Mouse (Mus musculus): Measurements from ENCODE around the gene Calm1.
A peak's percentile ranks its signal among the peaks of the same experiment; 100 is the strongest.

Calm1 gene

DNA sequence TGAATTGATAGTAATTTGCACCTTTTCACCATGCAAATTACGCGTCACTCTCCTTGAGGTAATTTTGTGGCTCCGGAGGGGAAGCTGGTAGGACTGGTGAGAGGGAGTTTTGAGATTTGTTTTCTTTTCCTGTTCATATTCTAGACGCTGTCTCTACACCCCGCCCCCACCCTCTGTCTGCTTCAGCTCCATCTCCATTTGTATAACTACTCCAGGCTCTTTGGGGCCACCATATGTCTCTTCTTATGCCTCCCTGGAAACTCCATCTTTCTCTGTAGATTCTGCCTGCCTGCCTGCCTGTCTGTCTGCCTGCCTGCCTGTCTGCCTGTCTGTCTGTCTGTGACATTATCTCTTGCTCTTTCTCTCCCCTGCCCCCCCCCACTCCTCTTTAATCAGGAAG, 26.8 kb downstream of the Calm1 start:
- no peak for DNase-seq

DNA sequence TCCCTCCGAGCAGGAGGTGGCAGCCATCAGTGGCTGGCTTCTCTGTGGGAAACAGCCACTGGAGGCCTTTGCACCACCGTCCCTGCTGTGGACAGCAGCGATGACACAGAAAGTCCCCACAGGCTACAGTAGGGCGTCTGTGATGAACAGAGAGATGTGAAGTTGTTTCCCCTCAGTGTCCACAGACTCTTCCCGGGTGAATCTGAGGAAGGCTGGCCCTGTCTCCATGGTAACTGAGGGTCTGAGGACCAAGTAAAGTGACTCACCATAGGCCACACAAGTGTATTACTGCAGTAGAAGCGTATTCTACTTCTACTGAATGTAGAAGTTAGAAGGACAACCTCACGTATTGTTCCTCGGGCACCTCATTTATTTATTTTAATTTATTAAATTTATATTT, 27.4 kb downstream of the Calm1 start:
- DNase-seq, result no peak

DNA sequence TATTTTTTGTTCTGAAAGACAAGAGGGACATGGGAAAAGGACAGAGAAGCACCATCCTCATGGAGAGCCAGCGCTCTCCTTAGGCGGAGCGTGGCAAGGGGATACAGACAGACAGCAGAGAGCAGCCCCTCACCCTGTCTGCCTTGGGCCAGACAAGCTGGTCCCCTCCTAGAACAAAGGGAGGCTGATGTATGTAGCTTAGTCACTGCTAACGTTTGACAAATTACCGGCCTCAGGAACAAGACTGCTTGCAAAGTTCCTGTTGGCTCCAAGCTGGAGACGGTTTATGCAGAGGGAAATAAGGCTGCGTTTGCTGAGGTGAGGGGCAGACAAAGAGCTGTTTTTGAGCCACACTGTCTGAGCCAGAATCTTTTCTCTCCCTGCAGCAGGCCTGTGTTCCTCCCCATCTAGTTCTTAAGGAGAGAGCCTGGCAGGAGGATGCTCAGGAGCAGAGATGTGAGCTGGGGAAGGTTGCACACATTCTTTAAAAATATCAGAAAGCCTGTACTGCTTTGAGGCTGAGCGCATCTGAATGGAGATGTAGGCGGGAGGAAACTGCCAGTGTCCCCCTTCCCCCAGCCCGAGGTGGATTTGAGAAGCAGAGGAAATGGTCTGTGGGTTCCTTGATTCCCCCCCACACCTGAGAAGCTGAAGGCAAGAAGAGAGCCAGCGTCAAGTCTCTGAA, 28.9 kb downstream of the Calm1 start:
- DNase-seq, result no peak

DNA sequence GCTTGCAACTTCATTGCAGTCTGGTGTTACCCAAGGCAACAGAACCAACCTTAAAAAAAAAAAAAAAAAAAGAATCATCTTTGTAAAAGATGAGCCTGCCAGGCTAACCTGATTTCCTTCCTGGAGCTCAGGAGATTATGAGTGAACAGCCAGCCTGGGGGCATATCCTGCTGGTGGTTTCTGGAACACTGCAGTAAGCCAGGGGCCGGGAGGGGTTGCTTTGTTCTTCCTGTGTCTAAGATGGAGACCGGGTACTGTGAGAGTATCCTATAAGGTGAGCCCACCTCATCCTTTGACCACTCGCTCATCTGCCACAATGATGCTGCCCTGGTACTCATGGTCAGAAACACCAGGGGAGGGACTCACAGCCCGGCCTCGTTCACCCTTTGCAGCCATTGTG, 35.0 kb downstream of the Calm1 start:
- no peak for DNase-seq

DNA sequence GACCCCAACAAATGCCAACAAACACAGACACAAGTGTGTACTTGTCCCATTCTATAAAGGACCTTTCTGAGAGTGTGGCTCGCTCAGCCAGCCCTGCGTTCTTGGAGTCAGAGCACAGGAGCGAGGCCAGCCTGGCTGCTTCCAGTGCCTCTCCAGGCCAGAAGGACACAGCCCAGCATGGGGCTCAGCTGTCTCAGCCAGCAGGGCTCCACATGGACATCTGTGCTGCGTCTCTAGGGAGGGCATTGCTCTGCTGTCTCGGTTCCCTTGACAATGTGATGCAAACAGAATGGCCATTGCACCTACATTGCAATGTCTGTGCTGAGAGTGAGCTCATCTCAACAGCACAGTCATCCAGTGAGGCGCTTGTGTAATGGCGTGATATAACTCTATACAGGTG, 35.7 kb downstream of the Calm1 start:
- DNase-seq, result no peak

DNA sequence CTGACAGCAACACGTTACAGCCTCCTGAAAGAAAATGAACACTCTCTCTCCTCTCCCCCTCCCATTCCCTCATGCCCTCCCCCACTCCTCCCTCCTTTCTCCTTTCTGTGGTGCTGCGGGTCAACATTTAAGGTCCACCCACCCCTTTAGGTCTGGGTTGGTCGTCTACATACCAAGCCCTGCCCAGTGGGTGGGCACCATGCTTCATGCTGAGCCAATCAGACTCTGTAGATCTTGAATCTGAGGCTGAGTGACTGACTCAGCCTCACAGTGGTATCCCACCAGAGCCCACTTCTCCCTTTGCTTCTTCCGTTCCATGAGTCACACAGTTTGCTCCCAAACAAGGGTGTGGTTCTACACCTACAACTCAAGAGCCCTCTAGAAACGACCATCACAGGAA, 36.2 kb downstream of the Calm1 start:
- DNase-seq, result no peak

DNA sequence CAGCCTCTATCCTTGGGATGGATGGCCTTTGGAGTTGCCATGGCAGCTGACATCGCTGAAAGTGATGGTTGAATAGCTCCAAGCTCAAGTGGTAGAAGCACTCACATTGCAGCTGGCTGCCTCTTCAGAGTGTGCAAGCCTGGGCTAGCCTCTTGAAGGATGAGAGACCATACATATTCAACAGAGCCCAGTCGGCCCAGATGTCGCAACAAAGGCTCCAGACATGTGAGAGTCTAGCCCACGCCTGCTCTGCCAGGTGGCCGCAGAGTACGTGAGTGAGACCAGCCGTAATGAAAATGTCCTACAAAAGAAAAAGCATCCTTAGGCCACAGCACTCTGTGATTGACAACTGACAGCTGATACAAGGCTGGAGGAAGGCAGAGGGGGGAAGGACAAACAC, 40.2 kb downstream of the Calm1 start:
- DNase-seq, result no peak

DNA sequence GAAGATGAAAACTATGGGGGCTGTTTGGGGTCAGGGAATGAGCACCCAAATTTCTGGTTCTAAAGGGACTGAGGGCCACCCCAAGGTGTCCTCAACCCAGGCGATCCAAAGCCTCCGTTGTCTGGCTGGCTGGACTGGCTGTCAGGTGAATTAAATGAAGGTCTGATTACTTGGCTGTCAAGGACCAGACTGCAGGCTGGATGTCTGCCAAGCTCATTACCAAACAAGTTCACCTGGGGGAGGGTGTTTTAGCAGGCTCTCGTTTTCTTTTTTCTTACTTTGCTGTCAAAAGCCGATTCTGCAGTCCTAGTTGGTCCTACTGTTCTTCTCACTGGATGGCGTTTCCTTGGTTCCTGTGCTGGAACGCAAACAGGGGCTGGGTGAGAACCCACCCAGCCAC, 40.6 kb downstream of the Calm1 start:
- DNase-seq, result no peak

DNA sequence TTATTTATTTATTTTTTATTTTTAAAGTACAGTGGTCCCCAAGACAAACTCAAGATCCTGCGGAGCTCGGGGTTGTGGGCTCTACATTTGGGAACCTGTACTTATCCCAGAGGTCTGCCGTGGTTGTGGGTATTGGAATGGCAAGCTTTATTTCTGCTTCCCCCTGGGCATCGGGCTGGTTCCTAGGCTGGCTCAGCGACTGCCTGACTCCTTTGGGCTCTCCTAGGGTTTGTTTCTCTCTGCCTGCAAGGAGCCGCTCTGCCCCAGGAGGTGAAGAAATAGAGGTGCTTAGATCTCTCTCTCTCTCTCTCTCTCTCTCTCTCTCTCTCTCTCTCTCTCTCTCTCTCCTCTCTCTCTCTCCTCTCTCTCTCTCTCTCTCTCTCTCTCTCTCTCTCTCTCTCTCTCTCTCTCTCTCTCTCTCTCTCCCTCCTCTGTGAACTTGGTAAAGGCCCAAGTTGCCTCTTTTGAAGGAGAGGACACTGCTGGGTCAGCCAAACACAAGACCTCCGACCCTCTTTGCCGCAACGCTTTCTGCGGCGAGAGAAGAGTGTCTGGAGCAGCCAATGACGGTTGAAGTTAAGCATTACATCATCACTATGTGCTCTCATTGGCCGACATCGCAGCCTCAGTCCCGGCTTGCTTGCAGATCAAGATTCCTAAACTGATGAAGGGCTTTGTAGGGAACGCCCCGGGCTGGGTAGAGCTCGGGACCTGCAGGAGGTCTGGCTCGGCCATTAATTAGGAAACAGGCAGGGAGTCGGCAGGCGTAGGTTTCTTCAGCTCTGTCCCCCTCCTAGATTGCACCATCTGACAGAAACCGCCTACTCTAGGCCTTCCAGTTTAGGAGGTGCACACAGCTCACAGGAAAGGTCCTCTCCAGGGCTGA, 42.9 kb downstream of the Calm1 start:
- DNase-seq, result peak; percentile 66

DNA sequence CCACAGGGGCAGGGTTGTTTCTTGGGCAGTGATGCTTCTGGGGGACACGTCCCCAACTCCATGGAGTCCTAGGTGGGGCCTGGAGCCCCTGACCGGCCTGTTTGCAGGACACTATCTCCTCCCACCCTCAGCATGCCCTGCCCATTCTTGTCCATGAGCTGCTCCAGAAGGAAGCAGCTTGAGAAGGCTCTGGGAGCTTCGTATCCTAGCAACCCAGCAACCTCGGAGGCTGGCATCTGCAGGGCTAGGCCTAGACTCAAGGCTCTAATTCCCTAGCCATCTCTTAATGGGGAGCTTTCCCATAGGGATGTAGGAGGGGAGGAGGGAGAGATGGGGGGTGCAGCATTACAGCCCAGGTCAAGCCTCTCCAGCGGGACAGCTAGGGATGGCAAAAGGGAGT, 45.3 kb downstream of the Calm1 start:
- peak; percentile 55 for DNase-seq

DNA sequence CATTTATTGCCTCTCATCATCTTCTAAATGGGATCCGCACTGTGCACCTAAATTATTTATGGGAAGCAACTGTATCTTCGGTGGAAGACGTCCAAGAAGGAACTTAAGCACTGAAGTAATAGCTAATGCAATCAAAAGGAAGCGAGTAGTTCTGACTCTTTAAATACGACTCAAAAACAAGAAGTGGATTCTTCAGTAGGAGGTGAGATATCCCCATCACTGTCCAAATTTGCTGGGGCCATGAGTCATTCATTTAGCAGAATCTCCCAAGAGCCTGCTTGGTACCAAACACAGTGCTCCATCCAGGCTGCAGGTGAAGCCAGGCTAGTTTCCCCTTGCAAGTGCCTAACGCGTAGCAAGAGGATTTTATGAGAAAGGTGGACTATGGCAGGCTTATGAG, 49.9 kb downstream of the Calm1 start:
- no peak for DNase-seq

DNA sequence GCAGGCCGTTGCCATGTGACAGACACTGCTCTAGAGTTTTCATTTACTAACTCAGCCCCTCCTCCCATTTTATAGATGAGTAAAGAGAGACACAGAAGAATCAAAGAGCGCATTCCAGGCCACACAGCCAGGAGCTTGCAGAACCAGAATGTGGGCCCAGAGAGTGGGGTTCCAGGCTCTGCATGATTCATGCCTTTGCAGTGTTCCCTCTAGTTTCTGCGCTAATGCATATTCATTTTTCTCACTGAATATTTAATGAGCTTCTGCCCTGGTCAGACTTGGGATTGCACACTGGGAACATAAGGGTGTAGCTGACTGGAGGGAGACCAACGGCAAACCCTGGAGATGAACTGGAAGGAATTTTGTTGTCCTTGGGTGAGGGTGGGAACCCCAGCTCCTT, 55.2 kb downstream of the Calm1 start:
- DNase-seq, result no peak

DNA sequence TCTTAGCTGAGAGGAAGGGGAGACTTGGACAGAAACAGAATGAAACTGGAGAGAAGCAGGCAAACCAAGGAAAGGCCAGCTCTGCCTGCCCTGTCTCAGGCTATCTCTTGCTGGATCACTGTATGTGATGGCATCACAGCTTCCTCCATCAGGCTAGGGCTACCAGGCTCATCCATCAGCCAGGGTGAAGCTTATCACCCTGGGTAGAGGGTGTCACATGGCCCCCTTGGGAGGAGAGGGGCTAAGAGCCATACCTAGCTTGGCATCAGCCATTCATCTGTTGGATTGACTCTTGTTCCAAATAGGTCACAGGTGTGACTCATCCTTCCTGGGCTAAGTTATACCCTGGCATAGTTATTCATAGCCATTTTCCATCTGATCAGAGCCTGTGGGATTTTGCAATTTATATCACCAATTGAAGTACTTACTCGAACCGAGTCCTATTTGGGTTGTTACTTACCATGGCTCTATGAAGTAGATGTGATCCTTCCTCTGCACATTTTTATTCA, 56.3 kb downstream of the Calm1 start:
- no peak for DNase-seq

DNA sequence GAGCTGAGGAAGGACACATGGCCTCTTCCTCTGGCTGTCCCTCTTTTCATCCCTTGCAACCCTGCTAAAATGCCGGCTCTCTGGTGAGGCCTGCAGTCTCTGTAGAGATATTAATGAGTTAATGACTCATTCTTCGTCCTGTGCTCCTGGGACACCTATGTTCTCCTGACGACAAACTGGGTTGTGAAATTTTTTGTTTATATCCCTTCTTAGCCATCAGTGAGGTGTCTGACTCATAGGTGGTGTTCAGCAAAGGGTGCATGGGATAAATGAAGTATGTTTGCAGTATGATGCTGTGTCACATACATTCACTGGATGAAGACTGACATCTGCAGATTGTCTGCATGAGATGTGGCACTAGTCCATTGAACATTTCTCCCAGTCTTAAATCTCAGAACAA, 58.5 kb downstream of the Calm1 start:
- DNase-seq, result no peak
